Mouse (Mus musculus): ENCODE data around the gene Frem3. TPM values are rescaled to one million over a fixed set of nuclear protein-coding genes. Genes with fewer than 3 reads are reported as not detected.

Frem3 gene
- polyA plus RNA-seq, 1 experiment: not detected

- no peak overlapping the region for H3K4me2 ChIP-seq (ENCODE audit: low read depth)
- H3K4me3 ChIP-seq: no peak overlapping the region
- no peaks in the 10 kb centered on the region for H3K27me3 ChIP-seq (ENCODE audit: control insufficient read depth, insufficient read depth, insufficient read length)
- no peaks in the 10 kb centered on the region for H3K79me2 ChIP-seq (ENCODE audit: control insufficient read depth, insufficient read depth)
- no peak overlapping the region for H3ac ChIP-seq (ENCODE audit: control insufficient read depth, insufficient read length)
- no peaks in the 10 kb centered on the region for H3K36me3 ChIP-seq (ENCODE audit: control insufficient read depth, insufficient read depth)
- no peak for TF ChIP-seq POLR2A (IDR thresholded peaks at IDR 0.05; ENCODE audit: insufficient read length, low read depth)
- no peak for TF ChIP-seq MAX (IDR thresholded peaks at IDR 0.05; ENCODE audit: low read depth)
- no peak for TF ChIP-seq MYOD1 (IDR thresholded peaks at IDR 0.05; ENCODE audit: control insufficient read depth in 1 of 3, insufficient read length in 2 of 3, low read depth in 2 of 3)
- TF ChIP-seq SRF (IDR thresholded peaks at IDR 0.05; ENCODE audit: control insufficient read depth, insufficient read length, low read depth): no peak
- no peak for TF ChIP-seq POLR2AphosphoS2 (IDR thresholded peaks at IDR 0.05; ENCODE audit: insufficient read length, low read depth)
- no peak for TF ChIP-seq TCF3 (IDR thresholded peaks at IDR 0.05; ENCODE audit: insufficient read length, low read depth)
- TF ChIP-seq USF1 (IDR thresholded peaks at IDR 0.05; ENCODE audit: low read depth): no peak
- TF ChIP-seq CEBPB (IDR thresholded peaks at IDR 0.05; ENCODE audit: insufficient read depth, poor library complexity, severe bottlenecking): no peak
- TF ChIP-seq TCF12 (IDR thresholded peaks at IDR 0.05; ENCODE audit: insufficient read depth, poor library complexity, severe bottlenecking): no peak
Measured at GRCm38 (mm10) chr8:80600600-80601170, 10.2 kb upstream of the Frem3 start.

- H3K36me3 ChIP-seq (ENCODE audit: control insufficient read depth, insufficient read depth): no peaks in the 10 kb centered on the region
- H3ac ChIP-seq (ENCODE audit: control insufficient read depth, insufficient read length): no peak overlapping the region
- H3K79me2 ChIP-seq (ENCODE audit: control insufficient read depth, insufficient read depth): no peaks in the 10 kb centered on the region
- TF ChIP-seq SRF (IDR thresholded peaks at IDR 0.05; ENCODE audit: control insufficient read depth, insufficient read length, low read depth) (no peak), MYOG (IDR thresholded peaks at IDR 0.05; ENCODE audit: control insufficient read depth in 1 of 3, insufficient read depth in 1 of 3, insufficient read length in 2 of 3, low read depth in 2 of 3) (no peak), USF1 (IDR thresholded peaks at IDR 0.05; ENCODE audit: low read depth) (no peak), POLR2A (IDR thresholded peaks at IDR 0.05; ENCODE audit: insufficient read length, low read depth) (no peak), TCF3 (IDR thresholded peaks at IDR 0.05; ENCODE audit: insufficient read length, low read depth) (no peak), E2F4 (IDR thresholded peaks at IDR 0.05; ENCODE audit: insufficient read depth) (no peak), CEBPB (IDR thresholded peaks at IDR 0.05; ENCODE audit: insufficient read depth, poor library complexity, severe bottlenecking) (no peak), MYOD1 (IDR thresholded peaks at IDR 0.05; ENCODE audit: control insufficient read depth in 1 of 3, insufficient read length in 2 of 3, low read depth in 2 of 3) (no peak), MAX (IDR thresholded peaks at IDR 0.05; ENCODE audit: low read depth) (no peak), TCF12 (IDR thresholded peaks at IDR 0.05; ENCODE audit: insufficient read depth, poor library complexity, severe bottlenecking) (no peak)
- no peaks in the 10 kb centered on the region for H3K27me3 ChIP-seq (ENCODE audit: control insufficient read depth, insufficient read depth, insufficient read length)
- no peak overlapping the region for H3K4me2 ChIP-seq (ENCODE audit: low read depth)
- H3K4me3 ChIP-seq: no peak overlapping the region
Measured at GRCm38 (mm10) chr8:80601886-80602285, 9.0 kb upstream of the Frem3 start.

GRCm38 (mm10) chr8:80607082-80607481 lies 3.8 kb upstream of the Frem3 start:
- Histone ChIP-seq H3K4me3 (no peak overlapping the region), H3K27me3 (ENCODE audit: control insufficient read depth, insufficient read depth, insufficient read length) (peaks cover 12% of the 10 kb centered on the region), H3K79me2 (ENCODE audit: control insufficient read depth, insufficient read depth) (no peaks in the 10 kb centered on the region), H3K36me3 (ENCODE audit: control insufficient read depth, insufficient read depth) (no peaks in the 10 kb centered on the region), H3ac (ENCODE audit: control insufficient read depth, insufficient read length) (no peak overlapping the region), H3K4me2 (ENCODE audit: low read depth) (no peak overlapping the region)
- TF ChIP-seq REST (IDR thresholded peaks at IDR 0.05; ENCODE audit: insufficient read depth, insufficient read length) (no peak), POLR2AphosphoS2 (IDR thresholded peaks at IDR 0.05; ENCODE audit: insufficient read length, low read depth) (no peak), MAX (IDR thresholded peaks at IDR 0.05; ENCODE audit: low read depth) (no peak), CEBPB (IDR thresholded peaks at IDR 0.05; ENCODE audit: insufficient read depth, poor library complexity, severe bottlenecking) (no peak), MYOD1 (IDR thresholded peaks at IDR 0.05; ENCODE audit: control insufficient read depth in 1 of 3, insufficient read length in 2 of 3, low read depth in 2 of 3) (no peak), USF1 (IDR thresholded peaks at IDR 0.05; ENCODE audit: low read depth) (no peak)

- Histone ChIP-seq H3K4me3 (no peak overlapping the region), H3K27me3 (ENCODE audit: control insufficient read depth, insufficient read depth, insufficient read length) (peaks cover 12% of the 10 kb centered on the region), H3K36me3 (ENCODE audit: control insufficient read depth, insufficient read depth) (no peaks in the 10 kb centered on the region), H3ac (ENCODE audit: control insufficient read depth, insufficient read length) (no peak overlapping the region), H3K4me2 (ENCODE audit: low read depth) (no peak overlapping the region), H3K79me2 (ENCODE audit: control insufficient read depth, insufficient read depth) (no peaks in the 10 kb centered on the region)
- no peak for TF ChIP-seq CEBPB (IDR thresholded peaks at IDR 0.05; ENCODE audit: insufficient read depth, poor library complexity, severe bottlenecking)
- TF ChIP-seq MYOD1 (IDR thresholded peaks at IDR 0.05; ENCODE audit: control insufficient read depth in 1 of 3, insufficient read length in 2 of 3, low read depth in 2 of 3): no peak
- no peak for TF ChIP-seq TCF12 (IDR thresholded peaks at IDR 0.05; ENCODE audit: insufficient read depth, poor library complexity, severe bottlenecking)
- no peak for TF ChIP-seq E2F4 (IDR thresholded peaks at IDR 0.05; ENCODE audit: insufficient read depth)
- TF ChIP-seq SRF (IDR thresholded peaks at IDR 0.05; ENCODE audit: control insufficient read depth, insufficient read length, low read depth): no peak
- TF ChIP-seq POLR2A (IDR thresholded peaks at IDR 0.05; ENCODE audit: insufficient read length, low read depth): no peak
- TF ChIP-seq MYOG (IDR thresholded peaks at IDR 0.05; ENCODE audit: control insufficient read depth in 1 of 3, insufficient read depth in 1 of 3, insufficient read length in 2 of 3, low read depth in 2 of 3): no peak
- TF ChIP-seq REST (IDR thresholded peaks at IDR 0.05; ENCODE audit: insufficient read depth, insufficient read length): no peak
- no peak for TF ChIP-seq TCF3 (IDR thresholded peaks at IDR 0.05; ENCODE audit: insufficient read length, low read depth)
- no peak for TF ChIP-seq POLR2AphosphoS2 (IDR thresholded peaks at IDR 0.05; ENCODE audit: insufficient read length, low read depth)
- no peak for TF ChIP-seq USF1 (IDR thresholded peaks at IDR 0.05; ENCODE audit: low read depth)
- TF ChIP-seq MAX (IDR thresholded peaks at IDR 0.05; ENCODE audit: low read depth): no peak
Measured at GRCm38 (mm10) chr8:80611441-80611751, 516 bp downstream of the Frem3 start.

- H3K27me3 ChIP-seq (ENCODE audit: control insufficient read depth, insufficient read depth, insufficient read length): no peaks in the 10 kb centered on the region
- H3K36me3 ChIP-seq (ENCODE audit: control insufficient read depth, insufficient read depth): no peaks in the 10 kb centered on the region
- no peak for TF ChIP-seq CEBPB (IDR thresholded peaks at IDR 0.05; ENCODE audit: insufficient read depth, poor library complexity, severe bottlenecking)
- no peak for TF ChIP-seq USF1 (IDR thresholded peaks at IDR 0.05; ENCODE audit: low read depth)
- TF ChIP-seq SRF (IDR thresholded peaks at IDR 0.05; ENCODE audit: control insufficient read depth, insufficient read length, low read depth): no peak
- TF ChIP-seq REST (IDR thresholded peaks at IDR 0.05; ENCODE audit: insufficient read depth, insufficient read length): no peak
- no peak for TF ChIP-seq TCF12 (IDR thresholded peaks at IDR 0.05; ENCODE audit: insufficient read depth, poor library complexity, severe bottlenecking)
- no peak for TF ChIP-seq MAX (IDR thresholded peaks at IDR 0.05; ENCODE audit: low read depth)
- no peak for TF ChIP-seq MYOD1 (IDR thresholded peaks at IDR 0.05; ENCODE audit: control insufficient read depth in 1 of 3, insufficient read length in 2 of 3, low read depth in 2 of 3)
- no peak for TF ChIP-seq MYOG (IDR thresholded peaks at IDR 0.05; ENCODE audit: control insufficient read depth in 1 of 3, insufficient read depth in 1 of 3, insufficient read length in 2 of 3, low read depth in 2 of 3)
- no peaks in the 10 kb centered on the region for H3K79me2 ChIP-seq (ENCODE audit: control insufficient read depth, insufficient read depth)
- H3K4me3 ChIP-seq: no peak overlapping the region
- no peak overlapping the region for H3K4me2 ChIP-seq (ENCODE audit: low read depth)
- H3ac ChIP-seq (ENCODE audit: control insufficient read depth, insufficient read length): no peak overlapping the region
Measured at GRCm38 (mm10) chr8:80619787-80620186, 8.9 kb downstream of the Frem3 start.

All from myocyte (in vitro differentiated cells).